Mouse (Mus musculus): ENCODE measurements around the gene Rnf215.

GRCm38 (mm10) chr11:4117372-4118071 is 17.5 kb upstream of the Rnf215 start:
- TF ChIP-seq POLR2A (IDR thresholded peaks at IDR 0.05; ENCODE audit: borderline replicate concordance, insufficient read depth, low read length) = no peak
- TF ChIP-seq CTCF (IDR thresholded peaks at IDR 0.05; ENCODE audit: borderline replicate concordance, insufficient read depth, low read depth, low read length) = no peak
